Mouse (Mus musculus) spleen, postnatal 36 days (tissue): ENCODE data around the gene Scnn1b.

Experiments
- DNase-seq, 2 experiments: peaks; one replicate each; pipeline ENCODE4 v3.0.0; 2022; ENCODE audit warnings: low spot score in 2 of 2, mixed read lengths in 1 of 2

Scnn1b gene

GRCm38 (mm10) chr7:121963883-121964398 lies 99.1 kb downstream of the Scnn1b start:
- DNase-seq: peak in 1 of 2 experiments; percentile 18

GRCm38 (mm10) chr7:121966169-121966568 lies 101.3 kb downstream of the Scnn1b start:
- no peak for DNase-seq
